Mouse (Mus musculus) frontal cortex, adult 2 months (tissue): ENCODE measurements around the gene Mt4. TPM values are rescaled to one million over a fixed set of nuclear protein-coding genes. Genes with fewer than 3 reads are reported as not detected.
A peak's percentile ranks its signal among the peaks of the same experiment; 100 is the strongest.

Experiments
- DNase-seq, 2 experiments: peaks; one replicate each; pipeline ENCODE4 v3.0.0; 2022; ENCODE audit warnings: low spot score in 1 of 2; ENCODE audit errors: extremely low spot score in 1 of 2
- polyA plus RNA-seq: library from polyadenylated mRNA; depleted of rRNA; stranded (reverse); fragments of >200 nt; gene quantifications from 2 replicates; pipeline ENCODE4 v1.2.3, GENCODE M21; 2012; rRNA removed

Mt4 gene
- polyA plus RNA-seq: not detected in 2 replicates

GRCm38 (mm10) chr8:94136933-94137332, at the start of gene Mt4:
Gene Mt4 (plus strand): TSS chr8:94137197.
- DNase-seq: no peak

GRCm38 (mm10) chr8:94087964-94088363, 49.0 kb upstream of the Mt4 start:
- no peak for DNase-seq

- DNase-seq: no peak
Measured at GRCm38 (mm10) chr8:94089715-94090114, 47.3 kb upstream of the Mt4 start.

DNA sequence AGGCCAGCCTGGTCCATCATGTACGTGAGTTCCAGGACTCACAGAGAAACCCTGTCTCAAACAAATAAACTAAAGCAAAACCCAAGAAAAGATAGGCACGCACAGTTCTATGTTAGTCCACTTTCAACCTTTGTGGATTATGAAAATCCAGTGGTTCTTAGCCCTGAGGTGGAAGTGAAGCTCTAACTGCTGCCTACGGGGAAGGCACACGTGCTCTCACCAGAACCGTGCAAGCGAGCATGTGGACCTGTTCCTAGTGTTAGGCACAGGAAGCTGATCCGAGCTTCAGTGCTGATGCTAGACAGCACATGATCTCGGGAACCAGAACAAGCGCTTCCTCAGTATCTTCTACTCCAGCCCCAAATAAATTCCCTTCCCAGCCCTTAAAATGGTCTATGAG, 44.1 kb upstream of the Mt4 start:
- no peak for DNase-seq

GRCm38 (mm10) chr8:94094281-94094680, 42.7 kb upstream of the Mt4 start:
- no peak for DNase-seq

DNA sequence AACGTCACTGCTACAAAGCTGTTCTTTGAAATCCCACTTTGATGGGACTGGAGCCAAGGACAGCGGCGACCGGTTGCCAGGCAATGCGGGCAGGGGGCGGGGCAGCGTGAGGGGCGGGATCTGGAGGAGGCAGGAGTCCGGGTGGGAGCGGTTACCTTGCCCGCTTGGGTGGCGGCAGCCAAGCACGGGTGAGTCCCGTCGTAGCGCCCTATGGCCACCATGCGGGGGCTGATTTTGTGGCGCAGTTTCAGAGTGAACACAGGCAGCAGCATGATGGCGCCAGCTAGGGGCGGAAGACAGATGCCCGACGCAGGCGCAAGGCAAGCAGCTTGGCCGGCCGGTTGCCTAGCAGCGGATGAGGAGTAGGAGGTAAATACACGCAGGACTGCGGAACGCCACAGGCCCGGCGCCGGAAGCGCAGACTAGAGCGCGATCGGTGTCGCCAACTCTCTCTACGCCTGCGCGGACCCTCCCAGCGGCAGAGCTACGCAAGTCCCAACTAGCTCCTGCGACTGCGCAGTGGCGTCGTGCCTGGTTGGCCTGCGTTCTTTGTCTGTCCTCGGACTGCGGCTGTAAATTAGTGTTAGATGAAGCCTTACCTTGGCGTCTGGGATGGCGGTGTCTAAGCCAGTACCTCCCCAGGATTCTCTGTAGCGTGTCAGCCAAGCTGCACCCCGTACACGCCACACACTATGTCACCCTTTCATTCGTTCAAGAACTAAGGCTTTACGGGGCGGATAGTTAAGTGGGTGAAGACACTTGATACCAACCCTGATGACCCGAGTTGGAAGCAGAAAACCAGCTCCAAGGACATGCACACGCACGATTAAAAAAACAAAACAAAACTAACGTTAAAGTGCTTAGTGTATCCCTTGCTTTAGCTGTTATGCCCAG, 38.7 kb upstream of the Mt4 start, which contains the start of gene Bbs2:
Gene Bbs2 (minus strand): TSS at position 848 of the 894 bp plus-strand sequence.
- peak; percentile 99 to 100 for DNase-seq

GRCm38 (mm10) chr8:94098996-94099395, 38.0 kb upstream of the Mt4 start:
- DNase-seq: no peak

DNA sequence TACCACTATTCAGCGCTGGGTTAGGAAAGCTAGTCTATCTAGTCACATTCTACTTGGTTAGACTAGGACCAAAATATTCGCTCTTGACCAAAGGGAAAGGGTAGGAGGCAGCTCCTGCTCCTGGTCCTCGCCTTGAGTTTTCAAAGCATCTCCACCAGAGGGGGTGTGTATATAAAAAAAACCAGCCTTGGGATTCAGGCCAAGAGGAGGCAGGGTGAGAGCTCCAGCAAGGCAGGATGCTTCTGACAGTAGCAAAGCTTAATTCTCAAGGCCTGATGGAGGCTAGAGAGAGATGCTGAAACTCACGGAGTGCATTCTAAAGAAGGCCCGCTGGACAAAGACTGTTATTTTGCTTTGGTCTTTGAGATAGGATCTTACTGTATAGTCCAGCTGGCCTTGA, 32.9 kb upstream of the Mt4 start:
- DNase-seq: peak; percentile 42 to 82

GRCm38 (mm10) chr8:94107871-94108270, 29.1 kb upstream of the Mt4 start:
- DNase-seq: no peak

DNA sequence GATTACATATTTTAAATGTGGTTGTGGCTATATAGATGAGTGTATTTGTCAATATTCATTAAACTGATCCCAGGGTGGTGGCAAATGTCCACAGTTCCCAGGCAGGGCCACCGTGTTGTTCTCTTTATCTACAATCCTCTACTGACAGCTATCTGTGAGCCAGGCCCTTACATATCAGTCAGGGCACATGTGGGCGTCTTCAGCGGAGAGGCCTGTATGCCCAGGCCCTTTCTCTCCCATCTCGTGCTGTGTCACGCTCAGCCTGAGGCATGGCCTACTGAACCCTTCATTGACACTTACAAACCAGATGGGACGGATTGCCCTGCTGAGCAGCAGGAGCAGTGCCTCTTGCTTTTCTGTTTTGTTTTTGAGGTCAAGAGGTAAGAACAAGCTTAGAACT, 27.6 kb upstream of the Mt4 start:
- DNase-seq: no peak

DNA sequence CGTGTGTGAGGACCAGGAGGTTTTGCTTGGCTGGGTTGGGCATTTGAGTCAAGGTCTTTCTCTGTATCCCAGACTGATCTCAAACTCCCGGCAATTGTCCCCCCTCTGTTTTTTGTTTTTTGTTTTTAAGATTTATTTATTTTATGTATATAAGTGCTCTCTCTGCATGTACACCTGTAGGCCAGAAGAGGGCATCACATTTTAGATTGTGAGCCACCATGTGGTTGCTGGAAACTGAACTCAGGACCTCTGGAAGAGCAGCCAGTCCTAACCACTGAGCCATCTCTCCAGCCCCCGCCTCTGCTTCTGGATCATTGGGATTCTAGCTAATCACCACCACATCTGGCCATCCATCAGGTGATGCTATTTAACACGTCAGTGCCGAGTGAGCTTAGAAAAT, 27.2 kb upstream of the Mt4 start:
- no peak for DNase-seq

DNA sequence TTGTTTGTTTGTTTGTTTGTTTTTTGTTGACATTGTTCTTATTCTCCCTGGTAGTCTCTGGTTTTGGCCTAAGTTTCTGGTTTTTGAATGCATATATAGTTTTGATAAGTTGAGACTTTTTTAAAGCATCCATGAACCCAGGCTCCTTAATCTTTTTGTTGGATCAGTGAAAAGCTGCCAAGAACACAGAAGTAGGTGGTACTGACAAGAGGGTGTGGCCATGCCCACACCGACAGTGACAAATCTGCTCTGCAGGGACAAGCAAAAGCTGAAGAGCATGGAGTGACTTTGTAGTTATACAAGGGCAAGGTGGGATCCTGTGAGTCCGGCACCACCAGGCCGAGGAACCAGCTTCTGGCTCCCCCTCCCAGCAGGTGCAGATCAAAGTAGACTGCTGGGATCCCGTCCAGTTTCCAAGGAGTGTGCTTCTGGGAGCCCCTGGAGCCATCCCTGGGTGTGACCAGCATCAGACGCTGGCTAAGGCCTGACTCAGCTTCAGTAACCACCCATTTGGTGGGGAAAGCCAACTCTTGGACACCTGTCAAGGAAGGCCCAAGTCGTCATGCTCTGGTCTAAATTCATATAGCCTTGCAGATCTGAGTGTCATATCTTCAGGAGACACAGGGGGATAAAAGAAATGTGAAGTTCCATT, 26.3 kb upstream of the Mt4 start:
- peak in 1 of 2 experiments; percentile 42 for DNase-seq

- no peak for DNase-seq
Measured at GRCm38 (mm10) chr8:94113435-94113834, 23.6 kb upstream of the Mt4 start.

DNA sequence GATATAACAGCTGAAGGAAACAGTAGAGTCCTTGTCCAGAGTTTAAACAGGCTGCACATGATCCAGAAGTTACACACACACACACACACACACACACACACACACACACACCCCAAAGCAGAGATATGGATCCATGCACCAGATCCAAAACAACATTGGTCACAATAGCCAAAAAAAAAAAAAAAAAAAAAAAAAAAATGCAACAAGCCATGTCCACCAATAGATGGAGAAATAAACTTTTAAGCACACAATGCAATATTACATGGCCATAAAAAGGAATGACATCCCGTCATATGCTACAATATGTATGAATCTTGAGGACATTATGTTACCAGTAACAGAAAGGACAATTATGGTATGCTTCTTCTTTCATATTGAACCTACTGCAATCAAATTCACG, 23.0 kb upstream of the Mt4 start:
- no peak for DNase-seq

GRCm38 (mm10) chr8:94118776-94119430, 18.1 kb upstream of the Mt4 start:
- DNase-seq: peak; percentile 51 to 62

DNA sequence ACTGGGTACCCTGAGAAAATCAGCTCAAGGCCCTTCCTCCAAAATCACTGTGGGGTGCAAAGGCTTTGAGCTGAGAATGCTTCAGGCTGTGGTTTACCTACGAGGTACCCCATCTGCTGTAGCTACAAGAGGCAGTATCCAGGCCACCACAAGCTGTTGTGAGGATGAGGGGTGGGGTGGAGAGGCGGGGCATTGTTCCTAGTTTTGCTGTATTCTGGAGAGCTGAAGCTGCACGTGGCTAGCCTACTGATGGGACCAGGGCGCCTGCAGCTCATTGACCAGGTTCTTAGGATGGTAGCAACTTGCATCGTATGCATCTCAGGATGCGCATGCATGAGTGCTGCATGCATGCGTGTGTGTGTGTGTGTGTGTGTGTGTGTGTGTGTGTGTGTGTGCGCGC, 15.4 kb upstream of the Mt4 start:
- DNase-seq: no peak

GRCm38 (mm10) chr8:94122711-94123468, 14.1 kb upstream of the Mt4 start:
- no peak for DNase-seq

DNA sequence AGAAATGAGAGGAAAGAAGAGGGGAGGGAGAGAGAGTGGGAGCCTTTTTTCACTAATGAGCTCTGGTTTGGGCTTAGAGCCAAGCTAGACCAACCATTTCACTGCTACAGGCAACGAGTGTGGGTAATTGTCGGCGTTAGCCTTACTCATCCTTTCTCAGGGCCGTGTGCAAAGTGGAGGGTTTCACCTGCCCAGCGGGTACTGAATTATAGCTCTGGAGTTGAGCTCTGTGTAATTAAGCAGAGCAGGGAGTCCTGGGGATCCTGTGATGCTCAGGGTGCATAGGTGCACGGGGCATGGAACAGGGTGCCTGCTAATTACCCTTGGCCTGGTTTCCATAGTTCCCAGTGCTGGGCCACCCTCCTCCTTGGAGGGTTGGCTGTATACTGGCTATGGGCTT, 9.3 kb upstream of the Mt4 start:
- DNase-seq: no peak

DNA sequence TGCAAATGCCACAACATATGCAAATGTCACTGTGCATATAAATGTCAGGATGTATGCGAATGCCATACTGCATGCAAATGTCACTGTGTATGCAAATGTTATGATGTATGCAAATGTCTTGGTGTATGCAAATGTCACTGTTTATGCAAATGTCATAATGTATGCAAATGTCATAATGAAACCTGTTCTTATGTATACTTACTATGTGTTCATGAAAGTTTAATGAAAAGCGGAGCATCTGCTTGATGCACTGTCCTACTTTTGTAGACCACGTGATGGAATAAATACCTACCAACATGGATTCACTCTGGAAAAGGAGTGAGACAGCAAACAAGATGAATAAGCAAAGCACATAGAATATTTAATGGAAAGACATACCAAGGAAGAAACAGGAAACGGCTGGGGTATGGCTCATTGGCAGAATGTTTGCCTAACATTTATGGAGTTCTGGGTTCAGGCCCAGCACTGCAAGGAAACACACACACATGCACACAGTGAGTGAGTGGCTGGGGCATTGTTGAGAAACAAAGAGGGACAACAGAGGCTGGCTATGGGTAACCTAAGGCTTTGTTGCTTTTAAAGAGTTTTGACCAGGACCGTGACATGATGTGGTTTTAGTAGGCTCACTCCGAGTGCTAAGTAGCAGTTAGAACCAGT, 7.7 kb upstream of the Mt4 start:
- DNase-seq: no peak

DNA sequence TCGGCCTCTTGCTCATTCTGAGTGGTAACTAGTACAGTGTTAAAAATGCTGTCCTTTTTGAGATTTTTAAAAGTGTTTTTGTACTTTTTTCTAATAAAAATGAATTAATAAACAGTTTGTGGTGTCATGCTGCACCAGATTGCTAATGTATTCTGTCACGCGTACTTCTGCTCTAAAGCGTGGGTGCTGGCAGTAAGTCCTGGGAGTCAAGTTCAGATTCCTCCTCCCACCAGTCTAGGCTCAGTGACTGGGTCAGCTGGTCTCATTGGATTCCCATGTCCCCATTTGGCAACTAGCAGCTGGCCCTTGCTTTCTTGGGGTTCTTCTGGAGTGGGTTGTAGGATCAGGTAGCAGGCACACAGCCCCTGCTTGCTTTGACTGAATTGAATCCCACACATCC, 6.9 kb upstream of the Mt4 start:
- DNase-seq: no peak
